Mouse (Mus musculus) heart, adult 8-10 months (tissue): ENCODE results near the gene Ackr1. TPM values are rescaled to one million over a fixed set of nuclear protein-coding genes. Genes with fewer than 3 reads are reported as not detected.

ENCODE experiments used
- DNase-seq: peaks from one replicate; pipeline ENCODE4 v3.0.0; 2022; ENCODE audit warnings: low spot score
- total RNA-seq, 4 experiments: library from RNA; stranded (reverse); gene quantifications; 2 replicates each; pipeline ENCODE4 v1.2.4; 2022

Ackr1 gene
- under 1 TPM; 0.23 to 0.56 (median 0.37) TPM for total RNA-seq

GRCm38 (mm10) chr1:173333312-173334253 is at the start of gene Ackr1:
Gene Ackr1, minus strand, starts transcription at chr1:173333750.
- no peak for DNase-seq

DNA sequence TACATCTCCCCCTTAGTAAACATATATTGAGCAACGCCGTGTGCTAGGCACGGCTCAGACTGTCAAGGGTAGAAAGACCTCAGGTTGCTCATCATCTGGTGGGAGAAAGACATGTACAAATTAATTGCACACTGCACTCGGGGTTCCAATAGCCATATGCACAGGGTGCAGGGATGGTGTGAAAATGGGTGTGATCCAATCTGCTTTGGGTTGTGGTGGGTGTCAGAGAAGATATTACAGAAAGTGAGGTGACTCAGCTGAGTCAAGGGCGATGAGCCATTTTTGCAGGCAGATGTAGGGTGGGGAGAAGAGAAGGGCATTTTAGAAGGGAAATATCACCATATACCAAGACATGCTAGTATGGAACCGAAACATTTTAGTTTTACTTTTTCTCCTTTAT is 47.9 kb upstream of the Ackr1 start:
- no peak for DNase-seq

GRCm38 (mm10) chr1:173377380-173378112 is 44.0 kb upstream of the Ackr1 start:
- no peak for DNase-seq

DNA sequence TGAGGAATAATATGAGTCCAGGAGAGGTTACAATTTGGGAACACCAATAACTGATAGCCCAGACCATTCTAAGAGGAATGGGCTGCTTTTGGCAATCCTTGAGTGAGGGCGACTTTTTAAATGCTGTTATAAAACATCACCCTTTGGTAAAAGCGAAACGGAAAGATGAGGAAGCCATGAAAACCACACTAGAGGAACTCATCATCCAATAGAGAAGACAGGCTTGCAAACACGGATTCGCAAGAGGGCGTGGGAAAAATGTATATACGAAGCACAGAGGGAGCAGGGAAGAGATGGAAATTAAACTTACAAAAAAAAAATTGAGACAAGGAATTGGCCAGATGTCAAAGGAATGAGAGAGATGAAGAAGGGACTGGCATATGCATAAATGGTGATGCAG is 40.5 kb upstream of the Ackr1 start:
- DNase-seq = no peak

DNA sequence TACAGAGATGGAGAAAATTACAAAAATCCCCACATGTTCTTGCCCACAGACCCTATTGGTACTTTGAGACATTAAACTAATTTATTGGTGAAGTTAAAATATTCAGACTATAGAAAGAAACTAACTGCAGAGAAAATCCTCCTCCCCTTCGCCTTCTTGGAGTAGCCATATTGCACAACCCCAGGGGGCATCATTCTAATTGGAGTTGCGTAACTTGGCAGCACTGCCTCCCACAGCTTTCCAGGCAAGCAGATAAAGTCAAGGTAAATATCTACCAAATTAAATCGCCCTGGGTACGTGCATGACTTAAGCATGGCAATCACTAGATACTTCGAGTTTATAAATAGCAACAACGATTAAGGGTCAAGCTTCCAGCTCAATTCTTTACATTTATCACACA is 38.0 kb upstream of the Ackr1 start:
- no peak for DNase-seq

DNA sequence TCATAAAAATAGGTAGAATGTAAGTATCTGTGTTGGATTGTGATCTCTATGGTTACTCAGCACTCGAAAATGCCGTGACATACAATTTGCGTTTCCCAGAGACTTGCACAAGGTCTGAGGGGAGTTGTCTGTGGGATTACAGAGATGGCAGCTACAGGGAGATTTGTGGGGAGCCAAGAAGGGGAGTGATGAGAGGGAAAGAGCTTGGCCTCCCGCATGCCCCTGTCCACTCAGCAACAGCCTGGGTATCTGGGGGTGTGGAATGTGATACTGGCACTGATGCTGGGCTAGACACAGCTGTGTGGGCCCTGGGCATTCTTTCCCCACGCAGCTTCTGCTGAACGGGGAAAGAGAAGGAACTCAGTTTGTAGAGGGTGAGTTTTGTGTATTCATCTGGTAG is 36.9 kb upstream of the Ackr1 start:
- DNase-seq = no peak

- DNase-seq = no peak
Observed at GRCm38 (mm10) chr1:173369611-173370010, 36.1 kb upstream of the Ackr1 start.

GRCm38 (mm10) chr1:173367356-173368046 is 34.0 kb upstream of the Ackr1 start, which contains the start of gene Cadm3:
Gene Cadm3, minus strand, starts transcription at chr1:173367695.
- DNase-seq = no peak

GRCm38 (mm10) chr1:173366701-173367355 is 33.3 kb upstream of the Ackr1 start:
- DNase-seq = no peak

DNA sequence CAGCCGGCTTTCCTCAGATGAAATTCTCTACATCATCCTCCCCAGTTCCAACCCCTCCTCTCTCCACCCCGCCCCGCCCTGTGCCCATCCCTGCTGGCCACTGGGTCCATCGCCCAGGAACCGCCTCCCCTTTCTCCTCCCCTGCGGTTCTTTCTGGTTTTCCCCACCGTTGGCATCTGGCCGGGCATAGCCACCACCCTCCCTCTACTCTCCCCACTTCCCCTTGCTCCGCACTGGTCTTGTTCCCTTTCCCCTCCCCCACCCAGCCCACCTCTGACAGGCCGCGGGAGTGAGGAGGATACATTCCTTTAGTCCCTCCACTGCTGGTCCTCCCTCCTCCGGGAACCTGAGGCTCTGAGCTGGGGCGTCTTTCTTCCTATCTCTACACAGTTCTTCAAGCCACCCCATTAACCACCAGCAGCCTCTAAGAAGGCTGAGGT is 32.4 kb upstream of the Ackr1 start:
- no peak for DNase-seq

- DNase-seq = no peak
Observed at GRCm38 (mm10) chr1:173364125-173364800, 30.7 kb upstream of the Ackr1 start.

- no peak for DNase-seq
Observed at GRCm38 (mm10) chr1:173363436-173363835, 29.9 kb upstream of the Ackr1 start.

DNA sequence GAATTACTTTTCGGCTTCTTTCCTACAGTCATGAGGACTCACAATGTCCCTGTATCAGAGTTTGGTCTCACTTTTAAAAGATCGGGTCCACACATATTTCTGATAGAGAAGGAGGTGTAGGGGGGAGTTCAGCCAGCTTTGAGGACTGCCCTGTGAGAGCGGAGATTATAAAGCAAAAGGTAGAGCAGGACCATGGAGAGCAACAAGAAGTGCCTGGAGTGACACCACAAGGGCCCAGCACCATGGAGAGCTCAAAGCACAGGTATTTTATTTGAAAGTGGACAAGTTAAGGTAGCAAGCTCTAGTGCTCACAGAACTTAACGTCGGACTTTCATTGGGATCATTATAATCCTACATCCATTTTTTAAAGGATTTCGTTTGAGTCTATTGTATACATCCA is 28.1 kb upstream of the Ackr1 start:
- DNase-seq = peak; percentile 11

GRCm38 (mm10) chr1:173359590-173360290 is 26.2 kb upstream of the Ackr1 start:
- DNase-seq = no peak

- DNase-seq = no peak
Observed at GRCm38 (mm10) chr1:173357799-173358198, 24.2 kb upstream of the Ackr1 start.

DNA sequence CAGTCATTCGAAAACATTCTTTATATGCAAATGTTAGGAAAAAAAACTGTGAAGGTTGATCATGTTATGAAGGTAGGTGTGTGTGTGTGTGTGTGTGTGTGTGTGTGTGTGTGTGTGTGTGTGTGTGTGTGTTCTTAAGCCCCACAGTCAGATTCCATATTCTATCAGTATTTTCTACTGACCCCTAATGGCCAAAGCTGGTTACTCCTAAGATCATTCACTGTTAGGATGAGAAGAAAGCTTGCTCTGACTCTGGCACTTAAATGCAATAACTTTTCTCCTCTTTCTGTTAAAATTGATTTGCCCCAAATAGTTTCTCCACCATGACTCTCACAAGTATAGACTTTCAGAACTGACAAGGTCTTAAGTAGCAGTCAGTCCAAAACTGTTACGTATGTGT is 23.1 kb upstream of the Ackr1 start:
- no peak for DNase-seq

GRCm38 (mm10) chr1:173355107-173355846 is 21.7 kb upstream of the Ackr1 start:
- no peak for DNase-seq

DNA sequence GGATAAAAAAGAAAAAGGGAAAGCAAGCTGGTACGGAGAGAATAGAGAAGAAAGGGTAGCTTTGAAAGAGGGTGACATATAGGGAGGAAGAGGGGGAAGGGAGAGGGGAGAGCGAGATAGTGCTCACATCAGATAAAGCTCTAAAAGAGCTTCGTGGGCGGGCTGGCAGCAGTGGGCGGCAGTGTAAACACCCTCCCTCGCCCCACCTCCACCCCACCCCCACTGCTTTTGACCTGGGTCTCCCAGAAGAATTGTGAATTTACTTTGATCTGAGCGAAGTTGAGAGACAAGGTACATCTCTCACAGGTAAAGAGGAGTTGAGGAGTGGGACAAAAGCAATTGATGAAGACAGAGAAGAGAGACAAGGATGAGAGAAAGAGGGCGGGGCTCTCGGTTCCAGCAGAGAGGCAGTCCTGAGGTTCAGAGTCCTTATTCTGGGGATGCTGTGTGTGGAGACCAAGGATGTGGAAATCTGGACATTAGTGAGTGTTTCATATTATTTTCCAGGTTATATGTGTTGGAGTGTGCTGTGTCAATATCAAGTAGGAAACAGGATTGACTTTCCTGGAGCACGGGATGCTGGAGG is 16.9 kb upstream of the Ackr1 start, which contains the start of gene Aim2:
TSS of gene Aim2 (plus strand) at position 508 of the 586 bp plus-strand sequence.
- no peak for DNase-seq

GRCm38 (mm10) chr1:173349946-173350345 is 16.4 kb upstream of the Ackr1 start:
- peak; percentile 39 for DNase-seq
